Mouse (Mus musculus) C2C12 (cell line): ENCODE data around the gene Usp25.

Experiments used
- CEBPB ChIP-seq: IDR thresholded peaks from one replicate; pipeline ENCODE4 v1.6.1; 2011; ENCODE audit warnings: low read depth, mild to moderate bottlenecking, control low read depth, moderate library complexity
- CTCF ChIP-seq: IDR thresholded peaks from one replicate; pipeline ENCODE4 v1.5.1; 2011; ENCODE audit not compliant: control insufficient read depth, insufficient read depth, insufficient read length
- FOSL1 ChIP-seq: IDR thresholded peaks from one replicate; pipeline ENCODE4 v1.8.0; 2011; ENCODE audit warnings: mild to moderate bottlenecking, low read length; ENCODE audit not compliant: poor library complexity, insufficient read depth, severe bottlenecking
- MAX ChIP-seq: IDR thresholded peaks from one replicate; pipeline ENCODE4 v1.6.1; 2011; ENCODE audit warnings: mild to moderate bottlenecking, control low read depth
- USF1 ChIP-seq: IDR thresholded peaks from one replicate; pipeline ENCODE4 v1.6.1; 2011; ENCODE audit warnings: low read depth, mild to moderate bottlenecking, control low read depth, moderate library complexity

DNA sequence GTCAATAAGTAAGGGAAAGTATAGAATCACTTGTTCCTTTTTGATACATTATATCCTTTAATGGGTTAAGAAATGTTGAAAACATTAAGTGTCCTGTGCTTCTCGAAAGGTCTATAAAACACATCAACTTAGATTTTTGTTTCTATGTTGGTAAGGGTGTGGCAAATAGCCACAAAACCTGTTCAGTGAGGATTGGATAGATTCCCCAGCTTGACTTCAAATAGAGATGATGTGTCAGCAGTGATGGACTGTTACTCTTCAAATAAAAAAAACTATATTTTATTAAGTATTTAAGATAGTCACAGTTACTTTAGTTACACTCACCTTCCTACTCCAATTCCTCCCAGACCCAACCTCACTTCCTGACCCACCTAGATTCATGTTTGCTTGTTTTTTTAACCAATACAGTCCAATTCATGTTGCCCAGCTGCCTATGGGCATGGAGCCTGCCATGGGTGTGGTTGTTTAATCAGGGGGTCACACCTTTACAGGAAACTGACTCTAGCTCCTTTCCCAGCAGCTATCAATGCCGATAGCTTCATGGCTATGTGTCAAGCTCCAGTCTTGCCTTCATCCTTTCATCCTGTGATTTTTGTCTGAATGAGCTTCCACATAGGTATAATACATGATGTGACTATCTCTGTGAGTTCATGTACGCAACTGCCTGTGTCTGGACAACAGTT lies 45.8 kb upstream of the Usp25 start:
- TF ChIP-seq CTCF (no peak), USF1 (no peak), MAX (no peak), CEBPB (no peak), FOSL1 (no peak)
